ENCODE assay signal across 11 mouse cellular contexts in the genomic region with DNA sequence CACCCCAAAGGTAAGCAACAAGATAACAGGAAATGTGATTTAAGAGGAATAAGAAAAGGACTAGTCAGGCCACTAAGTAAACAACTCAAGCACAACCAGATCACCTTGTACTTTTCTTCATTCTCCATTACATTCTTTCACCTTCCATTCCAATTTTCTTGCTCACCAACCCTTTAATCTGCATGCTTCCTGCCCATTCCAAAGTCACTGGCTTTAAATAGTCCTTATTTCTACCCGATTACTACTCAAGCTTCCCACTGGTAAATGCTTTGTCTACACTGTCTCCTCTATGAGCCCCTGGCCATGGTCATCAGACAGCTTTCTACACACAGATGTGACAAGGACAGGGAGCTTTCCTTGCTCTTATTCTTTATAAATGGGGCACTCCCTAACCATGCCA. TPM values are rescaled to one million over a fixed set of nuclear protein-coding genes. Genes with fewer than 3 reads are reported as not detected.
DNase-seq lines count a peak whose midpoint lies in the region; ATAC-seq lines count a peak whose summit lies in the region.
"Had no signal": no experiment of that assay in that cellular context is flagged by ENCODE, and none has a peak within 500 bp of the region (broad histone marks: within the 10 kb centered on the region; RNA-seq: fewer than 3 reads in every experiment).

No protein-coding gene starts in this region.

- H3K4me2 ChIP-seq in forebrain, embryonic 16.5 days (ENCODE audit: low read length), result no peak overlapping the region
- H3K4me2 ChIP-seq in limb, embryonic 15.5 days, result no peak overlapping the region
- peak overlapping the region; percentile 62 for H3K4me2 ChIP-seq in stomach, embryonic 15.5 days

- H3K9me3 ChIP-seq in forebrain, embryonic 10.5 days, result no peaks in the 10 kb centered on the region
- no peaks in the 10 kb centered on the region for H3K9me3 ChIP-seq in forebrain, embryonic 16.5 days (ENCODE audit: control insufficient read depth, low read length)
- no peaks in the 10 kb centered on the region for H3K9me3 ChIP-seq in megakaryocyte, embryonic 14.5 days
- no peaks in the 10 kb centered on the region for H3K9me3 ChIP-seq in limb, embryonic 15.5 days
- H3K9me3 ChIP-seq in stomach, embryonic 15.5 days, result no peaks in the 10 kb centered on the region

- H3K36me3 ChIP-seq in forebrain, embryonic 10.5 days (replicated peaks), result peaks cover 41% of the 10 kb centered on the region
- H3K36me3 ChIP-seq in forebrain, embryonic 16.5 days (ENCODE audit: control insufficient read depth, insufficient read depth), result peaks cover 15% of the 10 kb centered on the region
- peaks cover 35% of the 10 kb centered on the region for H3K36me3 ChIP-seq in megakaryocyte, embryonic 14.5 days (replicated peaks; ENCODE audit: low read length)
- H3K36me3 ChIP-seq in limb, embryonic 15.5 days, result peaks cover 16% of the 10 kb centered on the region
- H3K36me3 ChIP-seq in stomach, embryonic 15.5 days, result peaks cover 12% of the 10 kb centered on the region

- no peak for ATAC-seq in forebrain, embryonic 16.5 days
- no peak for ATAC-seq in megakaryocyte, adult 5-6 weeks (ENCODE audit: poor library complexity, severe bottlenecking)
- no peak for ATAC-seq in limb, embryonic 15.5 days (ENCODE audit: insufficient number of reproducible peaks, low FRiP score, low TSS enrichment, low read depth)
- ATAC-seq in stomach, embryonic 15.5 days (ENCODE audit: insufficient read depth, low FRiP score, low read depth), result no peak
- ATAC-seq: activated CD4-positive, CD25-positive, alpha-beta regulatory T cell, adult 4 months had no signal

- DNase-seq in forebrain, embryonic 10.5 days (ENCODE audit: extremely low spot score, low spot score), result no peak
- no peak for DNase-seq in ovary, postnatal 36 days (ENCODE audit: low spot score)
- DNase-seq in layer of hippocampus, postnatal 25 days (ENCODE audit: extremely low spot score in 1 of 2, low spot score in 1 of 2), result no peak
- DNase-seq: cerebellum, adult 9-11 months; spleen, adult 18-20 months had no signal

- H3K27me3 ChIP-seq in forebrain, embryonic 10.5 days (ENCODE audit: poor library complexity, severe bottlenecking), result no peaks in the 10 kb centered on the region
- H3K27me3 ChIP-seq in forebrain, embryonic 16.5 days (replicated peaks; ENCODE audit: control insufficient read depth, insufficient read depth, low read length), result no peaks in the 10 kb centered on the region
- H3K27me3 ChIP-seq in megakaryocyte, embryonic 14.5 days (replicated peaks), result no peaks in the 10 kb centered on the region
- H3K27me3 ChIP-seq in limb, embryonic 15.5 days, result no peaks in the 10 kb centered on the region
- H3K27me3 ChIP-seq in stomach, embryonic 15.5 days (replicated peaks), result no peaks in the 10 kb centered on the region

- peaks cover 22% of the 10 kb centered on the region for H3K4me1 ChIP-seq in forebrain, embryonic 10.5 days
- peaks cover 18% of the 10 kb centered on the region for H3K4me1 ChIP-seq in forebrain, embryonic 16.5 days (replicated peaks; ENCODE audit: control insufficient read depth, insufficient read depth, low read length)
- peaks cover 27% of the 10 kb centered on the region for H3K4me1 ChIP-seq in megakaryocyte, embryonic 14.5 days
- peaks cover 10% of the 10 kb centered on the region for H3K4me1 ChIP-seq in limb, embryonic 15.5 days
- H3K4me1 ChIP-seq in stomach, embryonic 15.5 days, result peaks cover 10% of the 10 kb centered on the region

- 55% methylated on average over 1 of the region's 1 CpGs for WGBS in forebrain, embryonic 10.5 days
- WGBS in forebrain, embryonic 16.5 days, result 66% methylated on average over 1 of the region's 1 CpGs
- WGBS in limb, embryonic 15.5 days, result 45% methylated on average over 1 of the region's 1 CpGs
- WGBS in stomach, embryonic 15.5 days, result 74% methylated on average over 1 of the region's 1 CpGs

- peak overlapping the region; percentile 97; the same call in 1 of the 2 replicates for H3K4me3 ChIP-seq in forebrain, embryonic 10.5 days
- no peak overlapping the region for H3K4me3 ChIP-seq in forebrain, embryonic 16.5 days (replicated peaks; ENCODE audit: low read length)
- H3K4me3 ChIP-seq in megakaryocyte, embryonic 14.5 days (replicated peaks), result peak overlapping the region; percentile 71
- peak overlapping the region; percentile 8; the same call in 1 of the 2 replicates for H3K4me3 ChIP-seq in limb, embryonic 15.5 days
- H3K4me3 ChIP-seq in stomach, embryonic 15.5 days (replicated peaks), result no peak overlapping the region

- H3K27ac ChIP-seq in forebrain, embryonic 10.5 days, result no peak overlapping the region
- H3K27ac ChIP-seq in forebrain, embryonic 16.5 days (ENCODE audit: low read length), result no peak overlapping the region
- H3K27ac ChIP-seq in limb, embryonic 15.5 days, result no peak overlapping the region
- no peak overlapping the region for H3K27ac ChIP-seq in stomach, embryonic 15.5 days

- H3K9ac ChIP-seq in forebrain, embryonic 16.5 days (replicated peaks; ENCODE audit: low read depth, low read length), result no peak overlapping the region
- H3K9ac ChIP-seq in limb, embryonic 15.5 days, result no peak overlapping the region
- H3K9ac ChIP-seq in stomach, embryonic 15.5 days, result no peak overlapping the region

RNA-seq across cellular contexts. Expression of a gene that starts 2.3 kb away (rescaled TPM):
- 77.1 and 79.6 TPM in 2 replicates for polyA plus RNA-seq in forebrain, embryonic 10.5 days (2016; fragmentation: Nextera tagmentation; extraction: Ambion mirVana)
- 45.5 and 46.2 TPM in 2 replicates for polyA plus RNA-seq in forebrain, embryonic 16.5 days (2015; fragmentation: Nextera tagmentation; extraction: Ambion mirVana)
- 0.53 and 2.2 TPM in 2 replicates for polyA plus RNA-seq in megakaryocyte, embryonic 14.5 days (2012; ENCODE audit: insufficient read depth, low replicate concordance)
- 40.7 and 51.8 TPM in 2 replicates for total RNA-seq in megakaryocyte, adult 5-6 weeks (2015)
- 37.1 and 37.2 TPM in 2 replicates for total RNA-seq in megakaryocyte, adult 5-6 weeks (2017)
- 45.8 and 47.9 TPM in 2 replicates for polyA plus RNA-seq in limb, embryonic 15.5 days (2015; fragmentation: Nextera tagmentation; extraction: Ambion mirVana)
- polyA plus RNA-seq in stomach, embryonic 15.5 days (2015; fragmentation: Nextera tagmentation; extraction: Ambion mirVana), result 44.1 and 53.1 TPM in 2 replicates
- total RNA-seq in layer of hippocampus, postnatal 25 days (2021), result 10 to 100 TPM; 23.1 to 27.6 TPM

Comparison
In these comparisons a context has a peak if more than half of its experiments do, and no peak if none do; other contexts are left out.
1. H3K4me3 ChIP-seq: peak in forebrain, embryonic 10.5 days (single experiment), megakaryocyte, embryonic 14.5 days (single experiment) and limb, embryonic 15.5 days (single experiment); none in forebrain, embryonic 16.5 days (single experiment) and stomach, embryonic 15.5 days (single experiment).
2. RNA of a gene that starts 2.3 kb away (polyA plus RNA-seq): 77.1 to 79.6 TPM in forebrain, embryonic 10.5 days, 45.8 to 47.9 TPM in limb, embryonic 15.5 days, 45.5 to 46.2 TPM in forebrain, embryonic 16.5 days and 44.1 to 53.1 TPM in stomach, embryonic 15.5 days; 0.53 to 2.2 TPM in megakaryocyte, embryonic 14.5 days; every median in the first group is over 10 times any median in the second.